Mouse (Mus musculus): ENCODE measurements around the gene Sh3gl3. TPM values are rescaled to one million over a fixed set of nuclear protein-coding genes. Genes with fewer than 3 reads are reported as not detected.

The Sh3gl3 gene
- total and polyA plus RNA-seq, 3 experiments, result 0.49 to 7.9 (median 5.8) TPM

Other genes starting within 250 kb of the Sh3gl3 start
- gene Hdgfl3, start 239.4 kb upstream of the Sh3gl3 start, total RNA-seq (2021), result 10 to 100 TPM in 1 of 2 experiments, 1 to 10 TPM in 1; 7.1 to 11.9 TPM
- 4.7 and 5.0 TPM in 2 replicates for gene Hdgfl3, start 239.4 kb upstream of the Sh3gl3 start, polyA plus RNA-seq (2012; rRNA removed)
- 1 to 10 TPM in 1 of 2 experiments, under 1 TPM in 1; 0.84 to 1.2 TPM for gene Bnc1, start 181.5 kb upstream of the Sh3gl3 start, total RNA-seq (2021)
- gene Bnc1, start 181.5 kb upstream of the Sh3gl3 start, polyA plus RNA-seq (2012; rRNA removed), result 0.03 and 0.10 TPM in 2 replicates
- 1 to 10 TPM; 1.4 to 2.3 TPM for gene Adamtsl3, start 161.9 kb downstream of the Sh3gl3 start, total RNA-seq (2021)
- 0.28 and 0.64 TPM in 2 replicates for gene Adamtsl3, start 161.9 kb downstream of the Sh3gl3 start, polyA plus RNA-seq (2012; rRNA removed)